Mouse (Mus musculus): ENCODE results near the gene Ten1. TPM values are rescaled to one million over a fixed set of nuclear protein-coding genes. Genes with fewer than 3 reads are reported as not detected.

The Ten1 gene
- total RNA-seq (2021), result 10 to 100 TPM; 26.9 to 31.6 TPM
- long read RNA-seq, experiment 1, transcript Ten1-201 (4 exons, 902 nt), result major isoform, 9 of 12 reads
- long read RNA-seq, experiment 1, partial matches to known transcripts, result 0 of 12 reads
- long read RNA-seq, experiment 1, other reads (novel, unspliced or antisense), result 3 of 12 reads
- long read RNA-seq, experiment 2, transcript Ten1-201 (4 exons, 902 nt), result major isoform, 18 of 20 reads
- long read RNA-seq, experiment 2, partial matches to known transcripts, result 0 of 20 reads
- long read RNA-seq, experiment 2, other reads (novel, unspliced or antisense), result 2 of 20 reads

- intact Hi-C loops (cut with DNase I; ENCODE audit: low total_unique reads), result no loop called here
- peak; percentile 97 for DNase-seq
Observed at GRCm38 (mm10) chr11:116198639-116199531, at the start of gene Ten1, which contains the start of gene Acox1. TSS of gene Ten1 (plus strand) at chr11:116198855. TSS of gene Acox1 (minus strand) at chr11:116199045.

DNA sequence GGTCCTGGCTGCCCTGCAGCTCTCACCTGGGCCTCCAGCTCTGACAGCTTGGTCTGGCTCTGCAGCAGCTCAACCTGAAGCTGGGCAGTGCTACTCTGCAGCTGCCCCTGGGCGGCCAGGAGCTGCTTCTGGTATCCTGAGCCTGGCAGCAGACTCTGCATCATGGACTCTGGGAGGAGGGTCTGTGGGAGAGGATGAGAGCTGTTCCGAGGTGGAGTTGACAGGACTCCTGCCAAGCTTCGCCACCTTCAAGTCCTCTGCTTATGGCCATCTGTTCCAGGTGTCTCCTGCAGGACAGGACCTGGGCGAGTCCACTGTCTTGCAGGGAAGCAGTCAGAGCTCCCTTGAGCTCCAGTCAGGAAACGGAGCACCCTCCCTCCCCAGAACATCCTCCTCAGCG, 49.3 kb upstream of the Ten1 start:
- intact Hi-C loops (cut with DNase I; ENCODE audit: low total_unique reads), result no loop called here
- DNase-seq, result no peak

DNA sequence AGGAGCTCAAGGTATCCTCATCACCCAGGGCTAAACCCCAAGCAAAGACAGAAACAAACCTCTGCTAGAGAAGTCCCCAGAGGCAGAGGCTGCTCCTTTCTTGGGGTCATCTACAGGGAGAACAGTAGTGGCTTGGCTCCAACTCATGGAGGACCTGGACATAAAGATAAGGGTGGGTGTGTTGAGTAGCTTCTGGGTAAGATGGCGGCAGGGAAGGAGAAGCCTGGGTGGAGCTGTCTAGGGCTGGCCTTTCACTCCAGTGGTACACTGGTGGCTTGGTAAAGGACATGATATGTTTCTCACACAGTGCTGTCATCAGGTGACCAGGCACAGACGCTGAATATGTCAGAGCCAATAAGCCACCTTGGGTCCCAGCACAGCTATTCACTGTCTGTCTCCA, 47.7 kb upstream of the Ten1 start:
- intact Hi-C loops (cut with DNase I; ENCODE audit: low total_unique reads), result no loop called here
- no peak for DNase-seq

GRCm38 (mm10) chr11:116161312-116161711, 37.3 kb upstream of the Ten1 start:
- no peak for DNase-seq
- intact Hi-C loops (cut with DNase I; ENCODE audit: low total_unique reads), result no loop called here

GRCm38 (mm10) chr11:116162146-116162545, 36.5 kb upstream of the Ten1 start:
- intact Hi-C loops (cut with DNase I; ENCODE audit: low total_unique reads), result no loop called here
- no peak for DNase-seq

- intact Hi-C loops (cut with DNase I; ENCODE audit: low total_unique reads), result no loop called here
- no peak for DNase-seq
Observed at GRCm38 (mm10) chr11:116163002-116163401, 35.7 kb upstream of the Ten1 start.

GRCm38 (mm10) chr11:116167232-116167631, 31.4 kb upstream of the Ten1 start:
- intact Hi-C loops (cut with DNase I; ENCODE audit: low total_unique reads), result no loop called here
- no peak for DNase-seq

- intact Hi-C loops (cut with DNase I; ENCODE audit: low total_unique reads), result no loop called here
- peak; percentile 95 for DNase-seq
Observed at GRCm38 (mm10) chr11:116167884-116168439, 30.7 kb upstream of the Ten1 start, which contains the start of gene Fbf1. TSS of gene Fbf1 (minus strand) at chr11:116168166.

DNA sequence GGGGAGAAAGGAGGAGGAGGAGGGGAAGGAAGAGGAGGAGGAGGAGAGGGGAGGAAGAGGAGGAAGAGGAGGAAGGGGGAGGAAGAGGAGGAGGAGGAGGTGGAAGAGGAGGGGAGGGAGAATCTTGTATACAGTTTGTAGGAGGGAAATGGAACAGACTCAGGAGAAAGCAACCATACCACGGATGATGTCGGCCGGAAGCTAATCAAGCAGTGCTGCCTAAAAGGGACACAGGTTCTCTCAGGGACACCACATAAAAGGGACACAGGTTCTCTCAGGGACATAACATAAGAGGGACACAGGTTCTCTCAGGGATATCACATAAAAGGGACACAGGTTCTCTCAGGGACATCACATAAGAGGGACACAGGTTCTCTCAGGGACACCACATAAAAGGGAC, 29.4 kb upstream of the Ten1 start:
- intact Hi-C loops (cut with DNase I; ENCODE audit: low total_unique reads), result no loop called here
- DNase-seq, result no peak

DNA sequence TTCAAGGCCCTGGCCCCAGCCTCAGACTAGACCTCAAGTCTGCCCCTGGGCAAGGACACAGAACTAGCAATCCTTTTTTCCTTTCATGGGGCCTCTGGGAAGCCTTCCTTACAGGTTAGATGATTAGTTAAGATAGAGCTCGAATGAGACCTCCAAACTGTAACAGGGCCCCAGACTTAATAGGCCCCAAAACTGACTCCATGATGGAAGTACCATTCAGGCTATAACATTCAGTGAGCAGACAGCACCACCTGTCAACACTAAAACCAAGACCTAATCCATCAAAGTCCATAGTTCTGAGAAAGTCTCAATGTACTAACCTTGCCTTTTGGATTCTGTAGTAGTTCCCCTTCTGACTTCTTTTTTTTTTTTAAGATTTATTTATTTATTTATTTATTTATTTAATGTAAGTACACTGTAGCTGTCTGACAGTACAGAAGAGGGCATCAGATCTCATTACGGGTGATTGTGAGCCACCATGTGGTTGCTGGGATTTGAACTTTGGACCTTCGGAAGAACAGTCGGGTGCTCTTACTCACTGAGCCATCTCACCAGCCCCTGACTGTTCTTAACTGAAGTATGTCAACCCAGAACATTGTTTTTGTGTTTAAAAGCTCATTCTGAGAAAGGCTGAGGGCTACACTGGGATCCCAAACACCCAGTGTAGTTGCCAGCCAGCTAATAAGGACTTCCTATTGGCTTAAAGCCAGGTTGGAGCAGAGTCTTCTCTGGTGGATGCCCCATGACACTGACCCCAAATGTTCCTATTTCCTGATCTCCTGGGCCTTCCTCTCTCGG, 28.5 kb upstream of the Ten1 start:
- intact Hi-C loops (cut with DNase I; ENCODE audit: low total_unique reads), result no loop called here

DNA sequence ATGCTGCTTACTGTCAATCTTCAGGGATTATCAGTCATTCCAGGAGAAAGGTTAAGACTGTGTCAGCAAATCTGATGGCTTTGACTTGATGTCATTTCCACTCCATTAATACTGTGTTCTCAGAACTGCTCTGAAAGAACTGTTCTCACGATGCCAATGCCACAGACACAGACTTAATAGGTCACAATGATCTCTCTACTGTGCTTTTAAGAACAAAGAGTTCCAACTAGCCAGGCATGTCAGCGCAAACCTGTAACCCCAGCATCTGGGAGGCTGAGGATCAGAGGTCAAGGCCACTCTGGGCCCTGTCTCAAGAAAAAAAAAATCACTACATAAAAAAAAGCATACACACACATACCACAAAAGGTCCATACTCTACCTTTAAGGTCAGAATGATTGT, 26.7 kb upstream of the Ten1 start:
- no peak for DNase-seq
- intact Hi-C loops (cut with DNase I; ENCODE audit: low total_unique reads), result no loop called here

More for the DNA sequence above, 28.5 kb upstream of the Ten1 start:
- DNase-seq, result no peak

DNA sequence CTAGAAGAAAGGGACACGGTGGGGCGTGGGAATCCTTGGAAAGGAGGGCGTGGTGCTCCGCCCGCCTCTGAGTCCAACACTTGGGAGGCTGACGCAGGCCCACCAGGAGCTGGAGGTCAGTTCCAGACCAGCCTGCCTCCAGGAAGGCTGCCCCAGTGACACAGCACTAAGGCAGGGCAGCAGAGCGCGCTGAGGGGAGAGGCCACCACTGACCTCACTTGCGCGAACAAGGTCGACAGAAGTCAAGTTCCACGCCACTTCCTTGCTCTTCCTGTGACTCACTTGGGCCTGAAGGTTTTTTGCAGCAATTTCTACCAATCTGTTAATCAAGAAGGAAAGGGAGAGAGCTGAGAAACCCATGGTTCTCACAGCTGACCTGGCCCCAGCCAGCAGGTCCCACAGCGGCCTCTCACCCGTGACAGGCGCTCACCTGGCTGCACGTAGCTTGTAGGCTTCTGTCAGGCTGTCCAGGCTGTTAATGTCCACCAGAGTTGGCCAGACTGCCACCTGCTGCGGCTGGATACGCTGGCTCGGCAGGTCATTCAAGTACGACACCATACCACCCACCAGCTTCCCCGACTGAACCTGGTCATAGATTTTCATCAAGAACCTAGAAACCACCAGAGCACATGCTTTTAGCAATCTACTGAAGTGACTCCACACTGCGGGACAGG, 23.7 kb upstream of the Ten1 start:
- DNase-seq, result no peak
- intact Hi-C loops (cut with DNase I; ENCODE audit: low total_unique reads), result no loop called here

DNA sequence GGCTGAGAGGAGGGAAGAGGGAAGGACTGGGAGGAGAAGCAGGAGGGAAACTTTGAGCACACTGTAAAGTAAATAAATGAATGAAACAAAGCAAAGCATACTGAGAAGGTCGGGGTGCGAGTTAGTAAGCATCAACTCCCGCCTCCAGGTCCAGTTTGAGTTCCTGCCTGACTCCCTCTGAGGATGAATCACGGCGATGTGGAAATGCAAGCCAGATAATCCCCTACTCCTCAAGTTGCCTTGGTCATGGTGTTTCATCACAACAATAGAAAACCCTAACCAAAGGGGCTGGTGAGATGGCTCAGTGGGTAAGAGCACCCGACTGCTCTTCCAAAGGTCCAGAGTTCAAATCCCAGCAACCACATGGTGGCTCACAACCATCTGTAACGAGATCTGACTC, 22.6 kb upstream of the Ten1 start:
- DNase-seq, result no peak

DNA sequence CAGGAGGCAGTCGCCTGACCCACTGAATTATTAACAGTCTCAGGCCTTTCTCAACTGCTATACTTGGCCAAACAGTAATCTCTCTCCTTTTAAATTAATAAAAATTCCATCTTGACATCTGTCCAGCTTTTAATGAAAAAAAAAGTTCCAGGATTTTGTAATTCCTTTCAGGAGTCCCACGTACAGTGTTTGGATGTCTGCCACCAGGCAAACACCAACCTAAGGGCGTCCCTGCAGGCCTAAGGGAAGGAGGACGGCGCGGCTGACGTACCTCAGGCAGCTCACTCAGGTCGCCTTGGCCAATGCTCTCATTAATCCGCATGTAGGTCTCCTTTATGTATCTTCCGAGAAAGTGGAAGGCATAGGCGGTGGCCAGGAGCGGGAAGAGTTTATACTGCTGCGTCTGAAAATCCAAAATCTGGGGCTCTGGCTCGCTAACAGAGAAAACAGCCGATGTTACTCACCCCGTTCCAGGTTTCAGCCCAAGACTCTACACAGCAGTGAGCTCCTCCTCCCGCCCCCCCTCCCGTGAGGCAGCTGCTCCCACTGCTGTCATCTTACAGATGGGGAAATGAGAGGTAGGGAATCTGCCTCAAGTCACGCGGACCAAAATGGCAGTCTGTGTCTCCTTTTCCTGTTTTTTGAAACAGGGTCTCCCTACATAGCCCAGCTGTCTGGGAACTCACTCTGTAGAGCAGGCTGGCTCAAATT, 20.1 kb upstream of the Ten1 start:
- no peak for DNase-seq
- intact Hi-C loops (cut with DNase I; ENCODE audit: low total_unique reads), result no loop called here

More for the DNA sequence above, 22.6 kb upstream of the Ten1 start:
- intact Hi-C loops (cut with DNase I; ENCODE audit: low total_unique reads), result no loop called here

GRCm38 (mm10) chr11:116185836-116186235, 12.8 kb upstream of the Ten1 start:
- no peak for DNase-seq
- intact Hi-C loops (cut with DNase I; ENCODE audit: low total_unique reads), result no loop called here

GRCm38 (mm10) chr11:116186360-116186759, 12.3 kb upstream of the Ten1 start:
- no peak for DNase-seq
- intact Hi-C loops (cut with DNase I; ENCODE audit: low total_unique reads), result no loop called here

DNA sequence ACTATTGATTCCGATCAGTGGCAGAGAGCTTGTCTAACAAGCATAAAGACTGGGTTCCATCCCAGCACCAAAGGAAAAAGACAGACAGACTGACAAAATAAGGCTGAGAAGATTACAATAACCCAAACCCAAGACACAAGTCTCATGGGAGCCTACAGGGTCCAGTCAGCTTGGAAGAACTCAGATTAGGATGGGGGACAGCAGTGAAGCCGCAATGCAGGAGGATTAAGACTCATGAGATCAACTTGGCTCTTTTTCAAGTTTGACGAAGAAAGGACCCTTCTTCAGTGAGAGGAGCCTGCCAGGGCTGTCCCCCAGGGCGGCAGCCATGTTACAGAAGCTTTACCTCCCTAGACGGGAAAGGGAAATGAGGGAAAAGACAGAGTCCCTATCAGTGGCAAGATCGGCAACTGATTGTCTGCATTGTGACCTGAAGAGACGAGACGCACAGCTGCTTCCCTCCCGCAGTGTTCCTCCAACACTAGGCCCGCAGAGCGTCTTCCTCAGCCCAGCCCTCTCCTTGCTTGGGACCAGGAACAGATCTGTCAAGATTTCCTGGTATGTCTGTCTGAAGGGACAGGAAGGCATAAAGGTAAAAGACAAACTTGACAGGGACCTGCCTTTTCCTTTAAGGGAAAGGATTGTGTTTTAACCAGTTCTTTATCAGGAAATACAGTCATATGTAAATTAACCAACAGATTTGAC, 11.3 kb upstream of the Ten1 start:
- intact Hi-C loops (cut with DNase I; ENCODE audit: low total_unique reads), result no loop called here
- no peak for DNase-seq

DNA sequence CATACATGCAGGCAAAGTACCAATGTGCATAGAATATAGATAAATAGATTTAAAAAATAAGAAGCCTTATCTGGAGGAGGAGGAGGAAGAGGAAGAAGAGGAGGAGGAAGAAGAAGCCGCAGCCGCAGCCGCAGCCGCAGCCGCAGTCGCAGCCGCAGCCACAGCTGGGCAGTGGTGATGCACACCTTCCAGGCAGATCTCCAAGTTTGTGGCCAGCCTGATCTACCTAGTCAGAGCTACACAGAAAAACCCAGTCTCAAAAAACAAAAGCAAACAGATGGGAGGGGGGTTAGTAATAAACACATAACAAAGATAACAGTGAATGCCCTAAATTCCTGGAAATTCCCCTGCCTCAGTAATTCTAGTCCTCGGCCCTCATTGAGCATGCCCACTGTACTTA, 4.0 kb upstream of the Ten1 start:
- no peak for DNase-seq
- intact Hi-C loops (cut with DNase I; ENCODE audit: low total_unique reads), result no loop called here

Data from gastrocnemius, postnatal 14 days (tissue).